Mouse (Mus musculus): ENCODE data around the gene Ginm1. TPM values are rescaled to one million over a fixed set of nuclear protein-coding genes. Genes with fewer than 3 reads are reported as not detected.

The Ginm1 gene
- polyA plus RNA-seq, 1 experiment from 2014 or later = 48.1 TPM

Small RNA genes lying within 50 kb of the gene (microRNA-seq; reads per million reads assigned to microRNA genes)
- 2.1 reads per million, percentile 12 among the genes with 10 or more reads in this experiment for gene Mir5104

Other genes with a start within 250 kb of the Ginm1 start
- gene Lrp11, start 203.0 kb downstream of the Ginm1 start, polyA plus RNA-seq (2014; fragmentation: Nextera tagmentation; extraction: Ambion mirVana) = 30.9 and 36.6 TPM in 2 replicates
- 33.0 and 36.0 TPM in 2 replicates for gene Nup43, start 125.3 kb downstream of the Ginm1 start, polyA plus RNA-seq (2014; fragmentation: Nextera tagmentation; extraction: Ambion mirVana)
- 156 and 169 TPM in 2 replicates for gene Pcmt1, start 111.7 kb downstream of the Ginm1 start, polyA plus RNA-seq (2014; fragmentation: Nextera tagmentation; extraction: Ambion mirVana)
- 17.9 and 20.6 TPM in 2 replicates for gene Lats1, start 111.6 kb downstream of the Ginm1 start, polyA plus RNA-seq (2014; fragmentation: Nextera tagmentation; extraction: Ambion mirVana)
- gene Katna1, start 66.8 kb downstream of the Ginm1 start, polyA plus RNA-seq (2014; fragmentation: Nextera tagmentation; extraction: Ambion mirVana) = 24.6 and 33.4 TPM in 2 replicates
- gene Ppil4, start 67 bp upstream of the Ginm1 start, polyA plus RNA-seq (2014; fragmentation: Nextera tagmentation; extraction: Ambion mirVana) = 51.9 and 54.7 TPM in 2 replicates
- 0.13 TPM in 2 replicates for gene Zc3h12d, start 39.6 kb upstream of the Ginm1 start, polyA plus RNA-seq (2014; fragmentation: Nextera tagmentation; extraction: Ambion mirVana)
- 20.7 and 20.9 TPM in 2 replicates for gene Tab2, start 163.4 kb upstream of the Ginm1 start, polyA plus RNA-seq (2014; fragmentation: Nextera tagmentation; extraction: Ambion mirVana)